In the genomic region with DNA sequence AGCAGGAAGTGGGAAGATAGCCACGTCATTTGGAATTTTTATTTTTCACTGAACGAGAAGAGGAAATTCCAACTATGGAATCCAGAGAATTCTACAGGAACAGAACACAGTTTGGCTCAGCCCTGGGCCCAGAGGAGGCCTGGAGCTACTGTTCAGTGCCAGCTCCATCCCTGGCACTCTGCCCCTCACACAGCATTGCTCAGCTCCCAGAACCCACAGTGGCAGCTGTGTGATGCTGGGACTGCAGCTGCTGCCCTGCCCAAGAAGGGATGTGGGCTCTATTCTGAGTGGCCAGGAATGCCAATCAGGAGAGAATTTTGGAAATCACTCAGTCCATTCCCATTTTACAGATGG, we compare ENCODE assay signal across 11 mouse cellular contexts. TPM values are rescaled to one million over a fixed set of nuclear protein-coding genes. Genes with fewer than 3 reads are reported as not detected.
A peak's percentile ranks its signal among the peaks of the same experiment; 100 is the strongest.
DNase-seq lines count a peak whose midpoint lies in the region; ATAC-seq and TF ChIP-seq lines count a peak whose summit lies in the region.
"Had no signal": no experiment of that assay in that cellular context is flagged by ENCODE, and none has a peak within 500 bp of the region (broad histone marks: within the 10 kb centered on the region; RNA-seq: fewer than 3 reads in every experiment).

No protein-coding gene starts in this region.

- ATAC-seq in midbrain, postnatal 0 days (ENCODE audit: low FRiP score): no peak
- no peak for ATAC-seq in midbrain, embryonic 11.5 days (ENCODE audit: low FRiP score)

- no peak overlapping the region for H3K4me3 ChIP-seq in midbrain, postnatal 0 days (ENCODE audit: low read depth, low read length)
- no peak overlapping the region for H3K4me3 ChIP-seq in midbrain, embryonic 11.5 days (ENCODE audit: low read depth, low read length)

- no peak overlapping the region for H3K27ac ChIP-seq in midbrain, postnatal 0 days (ENCODE audit: low read depth, low read length)
- no peak overlapping the region for H3K27ac ChIP-seq in midbrain, embryonic 11.5 days (ENCODE audit: low read depth, low read length)
- H3K27ac ChIP-seq: macrophage had no signal

- no peaks in the 10 kb centered on the region for H3K27me3 ChIP-seq in midbrain, postnatal 0 days (ENCODE audit: insufficient read depth, low read length)
- 0 out of 2 replicates have a peak, but pooled peaks cover 4% of the 10 kb centered on the region for H3K27me3 ChIP-seq in midbrain, embryonic 11.5 days (ENCODE audit: control insufficient read depth, insufficient read depth, low read length)

- 68% methylated on average over 2 of the region's 2 CpGs for WGBS in midbrain, postnatal 0 days
- WGBS in midbrain, embryonic 11.5 days: 66% methylated on average over 2 of the region's 2 CpGs

- H3K9ac ChIP-seq in midbrain, postnatal 0 days (replicated peaks; ENCODE audit: low read length, poor library complexity, severe bottlenecking): no peak overlapping the region
- H3K9ac ChIP-seq in midbrain, embryonic 11.5 days (ENCODE audit: low read length): no peak overlapping the region

- H3K4me1 ChIP-seq in midbrain, postnatal 0 days (ENCODE audit: insufficient read depth, low read length): peaks cover 7% of the 10 kb centered on the region
- H3K4me1 ChIP-seq in midbrain, embryonic 11.5 days (ENCODE audit: control insufficient read depth, insufficient read depth, low read length): peaks cover 43% of the 10 kb centered on the region

- no peak overlapping the region for H3K4me2 ChIP-seq in midbrain, postnatal 0 days (ENCODE audit: low read depth, low read length, poor library complexity, severe bottlenecking)
- no peak overlapping the region for H3K4me2 ChIP-seq in midbrain, embryonic 11.5 days

- H3K36me3 ChIP-seq in midbrain, postnatal 0 days (ENCODE audit: insufficient read depth, low read length): no peaks in the 10 kb centered on the region
- H3K36me3 ChIP-seq in midbrain, embryonic 11.5 days (ENCODE audit: control insufficient read depth, insufficient read depth, low read length): no peaks in the 10 kb centered on the region

- intact Hi-C loops in gastrocnemius, postnatal 14 days (cut with DNase I; ENCODE audit: low total_unique reads): no loop called here
- intact Hi-C loops in gastrocnemius, postnatal 36 days (cut with DNase I): no loop called here

- H3K9me3 ChIP-seq in midbrain, postnatal 0 days (ENCODE audit: low read length): no peaks in the 10 kb centered on the region
- no peaks in the 10 kb centered on the region for H3K9me3 ChIP-seq in midbrain, embryonic 11.5 days (ENCODE audit: control insufficient read depth, low read length)
- H3K9me3 ChIP-seq: G1E had no signal

- peak; percentile 74 for DNase-seq in gastrocnemius, postnatal 14 days
- no peak for DNase-seq in gastrocnemius, postnatal 36 days
- peak; percentile 79 for DNase-seq in midbrain, postnatal 0 days (ENCODE audit: low spot score)
- no peak for DNase-seq in midbrain, embryonic 11.5 days (ENCODE audit: low spot score, missing footprints)
- peak; percentile 65 to 76 for DNase-seq in layer of hippocampus, postnatal 10 days (ENCODE audit: low spot score in 2 of 2)
- DNase-seq in thymus, postnatal 0 days (ENCODE audit: low spot score): no peak
- no peak for DNase-seq in urinary bladder, postnatal 25 days (ENCODE audit: low spot score)
- no peak for DNase-seq in urinary bladder, postnatal 36 days (ENCODE audit: low spot score in 2 of 2)

- TF ChIP-seq CTCF in midbrain, postnatal 0 days (IDR thresholded peaks at IDR 0.05): no peak

RNA-seq across cellular contexts. Expression of a gene that starts 4.8 kb away (rescaled TPM):
- total RNA-seq in gastrocnemius, postnatal 14 days (2021): not detected
- total RNA-seq in gastrocnemius, postnatal 36 days (2021): not detected
- 0.09 TPM in 1 of 2 replicates, not detected in the other for total RNA-seq in midbrain, postnatal 0 days (2014; rRNA removed)
- polyA plus RNA-seq in midbrain, postnatal 0 days (2015; fragmentation: Nextera tagmentation; extraction: Ambion mirVana): 1.9 and 2.2 TPM in 2 replicates
- polyA plus RNA-seq in midbrain, embryonic 11.5 days (2014; fragmentation: Nextera tagmentation; extraction: Ambion mirVana): 3.0 and 3.1 TPM in 2 replicates
- 1 to 10 TPM; 1.9 to 2.6 TPM for total RNA-seq in layer of hippocampus, postnatal 10 days (2021)
- polyA plus RNA-seq in thymus, postnatal 0 days (2015; fragmentation: Nextera tagmentation; extraction: Ambion mirVana): 0.18 TPM in 1 of 2 replicates, not detected in the other
- polyA plus RNA-seq: G1E, macrophage had no signal

RNA-seq across cellular contexts. Expression of a gene that starts 12.1 kb away (rescaled TPM):
- total RNA-seq in gastrocnemius, postnatal 14 days (2021): 1 to 10 TPM; 3.4 to 4.3 TPM
- 1 to 10 TPM; 4.3 to 6.0 TPM for total RNA-seq in gastrocnemius, postnatal 36 days (2021)
- total RNA-seq in midbrain, postnatal 0 days (2014; rRNA removed): 18.9 and 23.3 TPM in 2 replicates
- polyA plus RNA-seq in midbrain, postnatal 0 days (2015; fragmentation: Nextera tagmentation; extraction: Ambion mirVana): 17.4 and 19.9 TPM in 2 replicates
- 7.3 and 8.1 TPM in 2 replicates for polyA plus RNA-seq in midbrain, embryonic 11.5 days (2014; fragmentation: Nextera tagmentation; extraction: Ambion mirVana)
- 10 to 100 TPM; 26.3 to 27.0 TPM for total RNA-seq in layer of hippocampus, postnatal 10 days (2021)
- polyA plus RNA-seq in thymus, postnatal 0 days (2015; fragmentation: Nextera tagmentation; extraction: Ambion mirVana): 11.1 and 13.9 TPM in 2 replicates

RNA-seq across cellular contexts. Expression of a gene that starts 19.2 kb away (rescaled TPM):
- total RNA-seq in gastrocnemius, postnatal 14 days (2021): not detected
- total RNA-seq in gastrocnemius, postnatal 36 days (2021): not detected
- total RNA-seq in midbrain, postnatal 0 days (2014; rRNA removed): not detected in 2 replicates
- 0.10 TPM in 1 of 2 replicates, not detected in the other for polyA plus RNA-seq in midbrain, postnatal 0 days (2015; fragmentation: Nextera tagmentation; extraction: Ambion mirVana)
- 0.08 TPM in 1 of 2 replicates, not detected in the other for polyA plus RNA-seq in midbrain, embryonic 11.5 days (2014; fragmentation: Nextera tagmentation; extraction: Ambion mirVana)
- not detected for total RNA-seq in layer of hippocampus, postnatal 10 days (2021)
- polyA plus RNA-seq in thymus, postnatal 0 days (2015; fragmentation: Nextera tagmentation; extraction: Ambion mirVana): 0.16 TPM in 1 of 2 replicates, not detected in the other
- total RNA-seq: G1E; left cerebral cortex, adult 8-10 months had no signal
- polyA plus RNA-seq: G1E, macrophage had no signal

RNA-seq across cellular contexts. Expression of a gene that starts 40.6 kb away (rescaled TPM):
- total RNA-seq in gastrocnemius, postnatal 14 days (2021): 10 to 100 TPM; 44.2 to 45.0 TPM
- total RNA-seq in gastrocnemius, postnatal 36 days (2021): 10 to 100 TPM; 33.8 to 37.3 TPM
- 34.5 and 47.4 TPM in 2 replicates for total RNA-seq in midbrain, postnatal 0 days (2014; rRNA removed)
- polyA plus RNA-seq in midbrain, postnatal 0 days (2015; fragmentation: Nextera tagmentation; extraction: Ambion mirVana): 41.1 and 41.2 TPM in 2 replicates
- 58.2 and 62.6 TPM in 2 replicates for polyA plus RNA-seq in midbrain, embryonic 11.5 days (2014; fragmentation: Nextera tagmentation; extraction: Ambion mirVana)
- 10 to 100 TPM; 28.9 to 33.3 TPM for total RNA-seq in layer of hippocampus, postnatal 10 days (2021)
- polyA plus RNA-seq in thymus, postnatal 0 days (2015; fragmentation: Nextera tagmentation; extraction: Ambion mirVana): 58.4 and 65.2 TPM in 2 replicates

RNA-seq across cellular contexts. Expression of a gene that starts 48.8 kb away (rescaled TPM):
- 10 to 100 TPM; 69.8 to 87.0 TPM for total RNA-seq in gastrocnemius, postnatal 14 days (2021)
- total RNA-seq in gastrocnemius, postnatal 36 days (2021): 10 to 100 TPM; 80.9 to 83.7 TPM
- 60.5 and 71.9 TPM in 2 replicates for total RNA-seq in midbrain, postnatal 0 days (2014; rRNA removed)
- polyA plus RNA-seq in midbrain, postnatal 0 days (2015; fragmentation: Nextera tagmentation; extraction: Ambion mirVana): 57.2 and 61.2 TPM in 2 replicates
- 49.8 and 54.0 TPM in 2 replicates for polyA plus RNA-seq in midbrain, embryonic 11.5 days (2014; fragmentation: Nextera tagmentation; extraction: Ambion mirVana)
- 10 to 100 TPM; 70.4 to 76.5 TPM for total RNA-seq in layer of hippocampus, postnatal 10 days (2021)
- polyA plus RNA-seq in thymus, postnatal 0 days (2015; fragmentation: Nextera tagmentation; extraction: Ambion mirVana): 20.9 and 21.6 TPM in 2 replicates

Comparison
In these comparisons a context has a peak if more than half of its experiments do, and no peak if none do; other contexts are left out.
1. DNase-seq: peak in gastrocnemius, postnatal 14 days (single experiment), midbrain, postnatal 0 days (single experiment) and layer of hippocampus, postnatal 10 days (2 of 2); none in gastrocnemius, postnatal 36 days (0 of 2), midbrain, embryonic 11.5 days (single experiment), thymus, postnatal 0 days (single experiment), urinary bladder, postnatal 25 days (single experiment) and urinary bladder, postnatal 36 days (0 of 2).